Mouse (Mus musculus) adrenal gland, adult 18-20 months (tissue): ENCODE measurements around the gene Tgfbr1. TPM values are rescaled to one million over a fixed set of nuclear protein-coding genes. Genes with fewer than 3 reads are reported as not detected.
"Not testable (repeated sequence)": the region's sequence is repeated elsewhere in the genome, so short reads cannot be mapped to it uniquely, and the experiment has no call there.

Experiments
- DNase-seq, 2 experiments: peaks; one replicate each; pipeline ENCODE4 v3.0.0; 2021 to 2022; ENCODE audit warnings: low spot score in 2 of 2
- total RNA-seq, 2 experiments: library from RNA; stranded (reverse); gene quantifications; 1 replicate in 1 of 2; 2 replicates in 1 of 2; pipeline ENCODE4 v1.2.3; 2021

Tgfbr1 gene
- total RNA-seq, 2 experiments from 2014 or later = 33.4 to 42.4 TPM

DNA sequence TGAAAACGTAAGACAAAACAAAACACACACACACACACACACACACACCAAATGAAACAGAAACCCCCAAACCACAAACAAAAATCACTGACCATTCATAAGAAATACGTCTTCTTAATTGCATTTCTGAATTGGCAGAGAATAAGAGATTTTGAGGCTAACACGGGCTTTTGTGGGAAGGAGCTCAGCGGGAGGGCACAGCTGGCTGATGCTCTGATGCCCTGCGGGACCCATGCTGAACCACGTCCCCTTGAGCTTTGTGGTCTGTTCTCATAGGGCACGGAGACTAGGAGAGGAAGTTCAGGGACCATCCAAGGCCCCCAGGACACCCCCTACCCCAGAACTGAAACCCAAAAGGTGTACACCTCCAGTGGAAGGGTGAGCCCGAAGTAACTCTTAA is 10.4 kb upstream of the Tgfbr1 start:
- no peak for DNase-seq

DNA sequence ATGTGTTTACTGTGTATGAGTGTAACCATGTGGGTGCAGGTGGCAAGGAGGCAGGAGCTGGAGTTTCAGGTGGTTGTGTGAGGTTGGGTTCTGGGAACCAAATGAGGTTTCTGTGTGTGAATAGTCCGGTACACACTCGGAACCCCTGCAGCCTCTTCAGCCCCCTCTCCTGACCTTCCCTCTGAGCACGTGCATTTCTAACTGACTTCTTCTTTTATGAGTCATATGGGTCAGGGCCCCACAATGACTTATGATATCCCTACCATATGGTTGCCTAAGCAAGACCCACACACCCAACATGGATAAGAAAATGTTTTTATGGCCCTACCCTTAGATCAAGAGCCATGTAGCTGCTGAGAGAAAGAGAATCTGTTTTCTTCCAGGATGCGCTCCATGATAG is 6.0 kb upstream of the Tgfbr1 start:
- no peak for DNase-seq

DNA sequence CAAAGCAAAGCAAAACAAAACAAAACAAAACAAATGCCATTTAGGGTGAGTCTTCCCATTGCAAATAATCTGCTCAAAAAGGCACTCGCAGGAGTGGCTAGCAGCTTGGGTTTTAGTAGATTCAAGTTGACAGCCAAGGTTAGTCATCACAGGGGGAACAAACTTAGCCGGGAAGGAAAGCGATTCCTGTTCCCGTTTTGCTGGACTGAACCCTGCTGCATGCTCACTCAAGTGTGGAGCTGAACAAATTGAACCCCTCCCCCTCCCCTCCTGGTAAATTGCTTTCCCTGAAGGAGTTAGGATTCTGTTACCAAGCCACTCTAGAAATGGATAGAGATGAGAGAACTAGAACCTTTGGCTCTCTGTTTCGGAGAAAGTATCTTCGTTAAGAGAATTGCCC is 3.3 kb upstream of the Tgfbr1 start:
- no peak for DNase-seq

DNA sequence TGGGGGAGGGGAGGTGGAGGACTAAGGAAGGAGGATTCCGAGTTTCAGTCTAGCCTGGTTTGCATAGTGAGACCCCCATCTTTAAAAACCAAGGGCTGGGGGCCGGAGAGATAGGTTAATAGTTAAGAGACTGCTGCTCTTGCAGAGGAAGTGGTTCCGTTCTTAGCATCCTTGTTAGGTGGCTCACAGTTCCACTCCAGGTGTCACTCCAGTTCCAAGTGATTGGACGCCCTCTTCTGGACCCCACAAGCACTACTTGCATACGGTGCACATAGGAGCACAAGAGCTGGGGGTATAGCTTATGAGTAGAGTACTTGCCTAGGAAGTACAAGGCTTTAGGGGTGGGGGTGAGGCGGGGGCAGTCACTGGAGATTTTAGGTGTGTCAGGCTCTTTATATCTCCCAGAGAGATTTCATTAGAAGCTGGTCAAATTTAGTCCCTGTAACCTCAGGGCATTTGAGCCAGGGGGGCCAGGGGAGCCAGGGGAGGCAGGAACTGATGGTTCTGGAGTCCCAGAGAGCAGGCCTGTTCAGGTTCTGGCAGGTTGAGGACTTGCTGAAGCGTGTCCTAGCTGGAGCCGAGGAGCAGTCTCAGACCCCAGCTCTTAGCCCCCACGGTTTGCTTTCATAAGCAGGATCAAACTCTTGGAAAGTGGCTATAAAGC is 1.5 kb upstream of the Tgfbr1 start:
- peak in 1 of 2 experiments; percentile 14 for DNase-seq

DNA sequence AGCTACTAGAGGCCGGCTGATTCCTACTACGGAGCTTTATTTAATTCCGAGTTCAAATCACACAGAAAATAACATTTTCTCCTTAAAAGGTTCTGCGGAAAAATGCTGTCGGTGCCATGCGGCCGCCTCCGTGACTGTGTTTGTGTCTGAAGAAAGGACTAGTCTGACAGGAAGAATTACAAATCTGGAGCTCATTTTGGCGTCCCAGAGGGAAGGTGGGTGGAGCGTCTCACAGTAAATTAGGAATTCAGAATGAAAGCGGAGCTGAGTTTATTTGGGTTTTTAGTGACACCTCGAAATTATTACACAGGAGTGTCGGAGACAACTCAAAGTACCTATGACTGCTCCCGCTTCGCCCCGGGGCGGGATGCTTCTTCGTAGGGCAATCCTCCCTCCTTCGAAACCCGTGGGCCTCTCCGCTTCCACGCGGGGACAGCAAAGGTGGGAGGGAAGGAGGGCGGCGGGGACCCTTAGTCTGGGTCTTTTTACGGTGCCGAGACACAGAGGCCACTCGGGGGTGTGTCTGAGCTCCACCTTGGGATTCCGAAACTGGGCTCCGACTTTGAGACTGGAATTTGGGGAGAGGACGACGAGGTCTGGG is 861 bp upstream of the Tgfbr1 start:
- peak; percentile 51 to 52 for DNase-seq

DNA sequence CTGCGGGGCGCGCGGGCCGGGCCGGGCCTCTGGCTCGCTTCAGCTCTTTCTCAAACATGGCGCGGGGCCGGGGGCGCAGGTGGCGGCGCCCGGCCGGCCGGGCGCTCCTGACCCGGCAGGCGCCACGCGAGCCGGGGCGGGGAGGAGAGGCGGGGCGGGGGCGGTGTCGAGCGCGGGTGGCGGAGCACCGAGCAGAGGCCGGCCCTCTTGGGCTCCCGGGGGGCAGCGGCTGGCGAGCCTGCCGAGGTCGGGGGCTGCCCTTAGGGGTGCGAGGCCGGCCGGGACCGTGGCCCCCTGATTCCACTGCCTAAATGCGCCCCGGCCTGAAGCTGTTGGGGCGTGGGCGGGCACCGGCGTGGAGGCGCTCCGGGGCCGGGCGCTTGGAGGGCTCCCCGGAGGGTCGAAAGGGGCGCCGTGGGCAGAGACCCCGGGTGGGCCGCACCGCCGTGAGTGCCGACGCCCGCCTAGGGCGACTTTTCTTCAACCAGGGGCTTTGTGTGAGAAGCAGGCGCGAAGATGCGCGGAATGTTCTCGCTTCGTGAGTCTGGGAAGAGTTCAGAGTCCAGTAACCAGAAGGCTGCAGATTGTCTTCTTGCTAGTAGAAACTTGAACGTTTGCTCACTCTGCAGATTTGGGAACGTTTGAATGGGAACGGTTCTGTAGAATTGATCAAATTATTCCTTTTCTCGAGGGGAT is 542 bp downstream of the Tgfbr1 start:
- DNase-seq = peak; percentile 75 to 77

DNA sequence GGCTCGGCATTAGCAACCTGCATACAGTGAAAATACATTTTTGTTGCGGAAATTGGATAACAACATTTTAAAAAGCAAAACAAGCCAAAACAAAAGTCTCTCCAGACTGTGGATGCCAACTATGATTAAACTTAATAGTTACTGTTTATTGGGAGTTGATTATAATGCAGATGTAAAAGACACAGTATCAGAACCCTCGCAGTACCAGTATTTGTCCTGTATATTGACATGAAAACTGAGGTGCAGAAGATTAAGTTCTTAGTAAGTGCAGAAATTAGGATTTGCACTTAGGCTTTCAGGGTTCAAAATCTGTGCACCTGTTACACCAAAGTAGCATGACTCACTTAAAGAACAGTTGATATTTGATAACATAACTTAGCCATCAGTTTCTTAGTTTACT is 1.3 kb downstream of the Tgfbr1 start:
- no peak for DNase-seq

DNA sequence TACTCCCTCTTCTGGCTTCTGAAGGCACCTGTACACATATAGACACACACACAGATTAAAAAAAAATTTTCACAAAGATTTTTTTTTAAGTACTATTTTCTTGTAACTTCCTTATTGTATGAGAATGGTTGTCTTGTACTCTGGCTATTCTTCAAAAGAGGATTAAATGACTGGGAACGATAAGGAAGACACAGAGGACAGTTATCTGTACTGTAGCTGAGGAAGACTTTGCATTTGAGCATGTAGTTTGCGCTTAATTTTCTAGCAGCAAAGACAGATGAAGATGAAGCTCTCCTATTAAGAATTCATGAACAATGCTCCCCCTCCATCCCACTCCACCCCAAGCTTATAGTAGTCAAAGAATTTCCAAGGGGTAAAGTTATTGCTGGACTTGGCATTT is 9.6 kb downstream of the Tgfbr1 start:
- no peak for DNase-seq

DNA sequence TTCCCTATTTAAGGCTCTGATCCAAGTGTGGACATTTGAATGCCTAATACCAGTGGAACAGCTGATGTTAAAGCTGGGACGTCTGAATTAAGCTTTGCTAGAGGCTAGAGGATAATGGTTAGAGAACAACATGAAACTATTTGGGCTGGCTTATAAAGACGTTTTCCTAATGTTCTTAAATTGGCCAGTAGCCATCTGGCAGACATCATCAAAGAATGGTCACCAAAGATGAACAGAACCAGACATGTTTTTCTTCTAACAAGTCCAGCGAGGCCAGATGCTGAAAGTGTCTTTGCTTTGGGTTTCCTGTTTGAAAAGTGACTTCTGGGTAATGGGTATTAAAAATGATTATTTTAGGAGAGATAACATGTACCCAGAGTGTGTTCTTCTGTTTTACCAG is 10.1 kb downstream of the Tgfbr1 start:
- no peak for DNase-seq

DNA sequence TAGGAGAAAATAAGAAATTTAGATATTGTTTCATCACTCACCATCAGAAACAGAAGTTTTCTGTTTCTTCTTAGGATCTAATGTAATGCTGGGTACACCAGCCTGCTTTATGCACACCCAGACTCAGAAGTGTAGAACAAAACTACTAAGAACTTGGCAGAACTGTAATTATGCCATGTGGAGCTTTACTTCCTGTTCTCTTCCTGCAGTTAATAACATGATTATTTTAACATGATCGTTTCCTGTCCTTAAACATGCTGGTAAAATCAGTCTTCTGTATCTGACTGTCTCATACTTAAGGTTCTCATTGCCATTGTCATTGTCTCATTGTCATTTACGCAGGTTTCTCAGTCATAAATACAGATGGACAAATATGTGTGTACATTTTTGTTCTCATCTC is 15.7 kb downstream of the Tgfbr1 start:
- no peak for DNase-seq

DNA sequence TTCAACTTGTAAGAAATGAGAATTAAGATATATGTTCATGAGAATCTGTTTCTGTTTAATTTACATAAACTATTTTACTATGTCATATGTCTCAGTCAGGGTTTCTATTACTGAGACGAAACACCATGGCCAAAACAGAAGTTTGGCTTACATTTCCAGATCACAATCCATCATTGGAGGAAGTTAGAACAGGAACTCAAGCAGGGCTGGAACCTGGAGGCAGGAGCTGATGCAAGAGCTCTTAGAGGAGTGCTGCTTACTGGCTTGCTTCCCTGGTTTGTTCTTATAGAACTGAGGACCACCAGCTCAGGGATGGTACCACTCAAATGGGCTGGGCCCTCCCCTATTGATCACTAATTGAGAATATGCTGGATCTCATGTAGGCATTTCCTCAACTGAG is 25.7 kb downstream of the Tgfbr1 start:
- DNase-seq = no peak

DNA sequence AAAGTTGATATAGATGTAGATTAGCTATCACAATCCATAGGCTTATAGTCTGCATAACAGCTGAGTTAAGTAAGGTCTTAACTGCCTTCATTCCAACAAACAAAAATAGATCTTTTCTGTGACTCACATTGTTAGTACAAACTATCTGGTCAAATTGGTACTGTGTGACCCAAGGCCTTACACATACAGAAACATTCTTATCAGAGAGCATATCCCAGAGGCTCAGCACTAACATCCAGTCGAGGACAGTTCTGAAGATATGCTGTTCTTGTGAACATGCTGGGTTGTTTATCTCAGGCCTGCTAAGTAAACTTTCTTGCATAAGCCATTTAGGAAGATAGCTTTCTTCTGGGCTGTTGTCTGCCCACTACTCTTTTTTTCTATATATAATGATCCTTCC is 29.4 kb downstream of the Tgfbr1 start:
- no peak for DNase-seq

DNA sequence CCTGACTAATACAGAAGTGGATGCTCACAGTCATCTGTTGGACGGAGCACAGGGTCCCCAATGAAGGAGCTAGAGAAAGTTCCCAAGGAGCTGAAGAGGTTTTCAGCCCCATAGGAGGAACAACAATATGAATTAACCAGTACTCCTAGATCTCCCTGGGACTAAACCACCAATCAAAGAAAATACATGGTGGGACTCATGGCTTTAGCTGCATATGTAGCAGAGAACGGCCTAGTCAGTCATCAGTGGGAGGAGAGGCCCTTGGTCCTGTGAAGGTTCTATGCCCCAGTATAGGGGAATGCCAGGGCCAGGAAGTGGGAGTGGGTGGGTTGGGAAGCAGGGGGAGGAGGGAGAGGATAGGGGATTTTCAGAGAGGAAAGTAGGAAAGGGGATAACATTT is 38.9 kb downstream of the Tgfbr1 start:
- not testable (repeated sequence) for DNase-seq

DNA sequence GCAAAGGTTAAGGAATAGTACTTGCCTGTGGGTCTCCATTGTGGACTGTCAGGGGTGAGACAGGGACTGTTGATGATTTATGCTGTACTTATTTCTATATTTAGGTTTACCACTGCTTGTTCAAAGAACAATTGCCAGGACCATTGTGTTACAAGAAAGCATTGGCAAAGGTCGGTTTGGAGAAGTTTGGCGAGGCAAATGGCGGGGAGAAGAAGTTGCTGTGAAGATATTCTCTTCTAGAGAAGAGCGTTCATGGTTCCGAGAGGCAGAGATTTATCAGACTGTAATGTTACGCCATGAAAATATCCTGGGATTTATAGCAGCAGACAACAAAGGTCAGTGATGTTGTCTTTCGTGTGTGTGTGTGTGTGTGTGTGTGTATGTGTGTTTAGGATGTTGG is 43.2 kb downstream of the Tgfbr1 start:
- DNase-seq = no peak

DNA sequence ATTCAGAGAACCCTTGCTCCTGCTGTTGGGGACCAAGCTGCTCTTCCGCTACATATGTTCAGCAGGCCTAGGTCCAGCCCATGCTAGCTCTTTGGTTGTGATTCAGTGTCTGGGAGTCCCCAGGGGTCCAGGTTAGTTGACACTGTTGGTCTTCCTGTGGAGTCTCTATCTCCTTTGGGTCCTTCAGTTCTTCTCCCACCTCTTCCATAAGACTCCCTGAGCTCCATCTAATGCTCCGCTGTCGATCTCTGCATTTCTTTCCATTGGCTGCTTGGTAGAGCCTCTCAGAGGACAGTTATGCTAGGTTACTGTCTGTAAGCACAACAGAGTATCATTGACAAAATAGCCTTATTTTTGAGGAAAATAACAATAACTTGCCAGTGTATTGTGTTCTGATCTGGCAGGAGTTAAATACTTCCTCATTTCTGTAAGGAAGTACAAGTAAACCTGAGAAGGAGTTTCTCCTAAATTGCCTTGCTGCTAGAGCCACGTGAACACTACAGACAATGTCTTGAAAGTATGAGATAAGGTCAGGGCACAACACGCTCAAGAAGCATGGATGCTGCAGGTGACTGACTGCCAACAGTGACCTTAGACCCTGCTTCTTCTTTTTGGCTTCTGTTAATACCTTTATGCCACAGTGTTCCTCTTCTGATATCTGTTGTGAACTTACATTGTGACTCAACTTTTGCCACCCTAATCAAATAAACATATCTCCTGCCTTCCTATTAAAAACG is 45.1 kb downstream of the Tgfbr1 start:
- DNase-seq = no peak

DNA sequence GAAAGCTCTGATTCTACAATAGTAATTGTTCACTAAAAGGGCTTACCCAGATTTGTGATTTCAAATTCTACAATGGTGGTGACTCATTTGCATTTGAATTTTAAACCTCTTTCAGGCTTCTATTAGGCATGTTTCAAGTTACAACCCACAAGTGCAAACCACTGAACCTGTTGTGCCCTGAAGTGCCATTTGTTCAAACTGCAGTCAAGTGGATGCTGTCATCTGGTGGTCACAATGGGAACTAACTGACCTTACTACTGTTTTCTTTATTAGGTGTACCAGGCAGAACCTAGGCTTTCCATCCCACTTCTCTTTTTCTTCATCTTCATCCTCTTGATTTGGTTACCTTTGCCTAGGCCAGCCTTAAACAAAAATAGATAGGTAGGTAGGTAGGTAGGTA is 46.8 kb downstream of the Tgfbr1 start:
- DNase-seq = no peak

DNA sequence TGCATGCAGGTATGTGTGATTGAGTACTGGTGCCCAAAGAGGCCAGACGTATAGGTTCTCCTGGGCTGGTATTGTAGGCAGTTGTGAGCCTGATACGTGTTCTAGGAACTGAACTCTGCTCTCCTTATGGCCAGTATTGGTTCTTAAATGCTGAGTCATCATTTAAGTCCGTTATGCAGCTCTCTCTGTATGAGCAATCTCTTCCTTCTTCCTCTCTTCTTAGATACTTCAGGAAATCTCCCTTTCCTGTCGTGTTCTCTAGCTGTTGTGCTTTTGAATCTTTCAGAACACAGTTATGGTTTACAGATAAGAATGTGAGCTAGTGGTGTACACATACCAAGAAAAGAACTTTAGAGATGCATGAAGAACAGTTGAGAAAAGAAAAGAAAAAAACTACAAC is 47.3 kb downstream of the Tgfbr1 start:
- no peak for DNase-seq

DNA sequence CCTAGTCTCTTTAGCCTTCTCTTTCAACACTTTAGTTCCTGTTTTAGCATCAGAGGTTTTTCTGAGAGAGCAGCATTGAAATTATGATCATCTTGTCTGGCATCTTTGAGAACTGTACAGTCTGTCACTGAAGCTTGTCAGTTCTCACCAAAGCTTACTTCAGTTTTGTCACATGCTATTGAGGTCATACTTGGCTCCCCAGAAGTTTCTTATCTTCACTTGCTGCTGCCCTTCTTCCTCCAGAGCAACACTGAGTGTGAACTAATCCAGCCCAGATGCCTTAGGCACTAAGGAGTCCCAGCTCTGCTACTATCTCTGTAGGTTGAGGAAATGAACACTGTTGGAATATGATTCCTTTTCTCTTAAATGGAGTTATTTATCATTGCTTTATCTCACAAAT is 49.2 kb downstream of the Tgfbr1 start:
- DNase-seq = no peak

DNA sequence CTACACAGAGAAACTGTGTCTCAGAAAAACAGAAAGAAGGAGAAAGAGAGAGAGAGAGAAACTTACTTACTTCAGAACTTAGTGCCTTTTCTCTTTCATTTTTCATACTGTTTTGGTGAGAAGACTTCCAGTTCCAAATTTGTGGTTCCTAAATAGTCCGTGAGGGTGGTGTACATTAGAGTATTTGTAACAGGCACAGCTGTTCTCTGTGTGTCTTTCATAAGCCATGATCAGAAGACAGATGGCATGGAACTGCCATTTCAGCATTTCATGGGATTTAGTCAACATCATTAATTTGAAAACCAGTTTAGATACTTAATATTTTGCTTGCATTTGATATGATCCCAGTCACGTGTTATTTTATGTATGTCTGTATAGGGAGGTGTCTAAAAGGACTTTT is 51.5 kb downstream of the Tgfbr1 start:
- no peak for DNase-seq

DNA sequence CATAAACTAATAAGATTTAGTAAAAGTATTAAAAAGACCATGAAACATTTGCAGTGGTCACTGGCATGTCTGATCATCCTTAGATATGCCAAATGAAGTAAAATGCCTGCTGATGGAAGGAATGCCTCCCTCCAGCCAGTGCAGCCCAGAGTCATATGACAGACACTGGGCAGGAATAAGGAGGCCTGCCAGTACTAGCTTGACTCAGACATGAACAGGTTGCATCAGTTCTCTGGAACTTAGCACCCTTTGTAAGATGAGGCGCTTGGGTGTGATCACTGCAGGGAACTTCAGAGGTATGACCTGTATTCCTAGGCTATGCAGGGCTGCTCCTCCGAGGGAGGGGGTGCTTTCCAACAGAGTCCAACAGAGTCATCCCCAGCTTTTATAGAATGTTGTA is 54.1 kb downstream of the Tgfbr1 start:
- DNase-seq = no peak

DNA sequence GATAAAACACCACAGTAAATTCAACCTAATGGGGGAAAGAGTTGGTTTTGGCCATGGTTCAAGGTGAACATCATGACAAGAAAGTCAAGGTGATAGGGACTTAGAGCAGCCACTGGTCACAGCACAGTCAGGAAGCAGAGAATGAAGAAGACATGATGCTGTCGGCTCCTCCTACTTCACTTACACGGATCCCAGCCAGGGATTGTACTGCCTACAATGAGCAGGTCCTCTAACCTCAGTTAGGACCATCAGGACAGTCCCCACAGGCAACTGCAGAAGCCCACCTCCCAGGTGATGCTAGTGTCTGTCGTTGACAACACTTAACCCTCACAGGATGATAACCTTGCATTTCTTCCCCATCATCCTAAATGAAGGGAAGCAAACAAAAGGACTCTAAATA is 64.8 kb downstream of the Tgfbr1 start:
- DNase-seq = no peak
